Mouse (Mus musculus) thymus, postnatal 14 days (tissue): ENCODE data around the gene Hdac5.

ENCODE experiments used
- DNase-seq: peaks from one replicate; pipeline ENCODE4 v3.0.0; 2021

Hdac5 gene

GRCm38 (mm10) chr11:102230006-102230741 lies at the start of gene Hdac5:
Hdac5 (minus strand) TSS chr11:102230166.
- peak; percentile 98 for DNase-seq

DNA sequence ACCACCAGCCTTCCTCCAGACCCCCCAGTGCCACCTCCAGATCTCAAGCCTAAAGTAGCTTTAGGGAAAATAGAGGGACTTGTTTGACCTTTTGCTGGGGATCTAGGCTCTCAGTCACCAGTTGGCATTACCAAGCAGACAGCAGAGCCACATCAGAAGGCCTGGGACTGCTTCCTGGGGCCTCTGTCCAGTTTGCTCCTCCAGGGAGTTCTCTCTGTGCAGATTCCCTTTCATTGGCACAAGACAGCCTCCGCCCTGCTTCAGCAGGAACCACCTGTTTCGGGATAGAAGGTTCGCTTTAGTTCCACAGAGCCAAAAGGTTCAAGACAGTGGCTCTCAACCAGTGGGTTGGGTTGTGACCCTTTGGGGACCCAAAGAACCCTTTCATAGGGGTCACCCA lies 49.6 kb upstream of the Hdac5 start:
- no peak for DNase-seq

DNA sequence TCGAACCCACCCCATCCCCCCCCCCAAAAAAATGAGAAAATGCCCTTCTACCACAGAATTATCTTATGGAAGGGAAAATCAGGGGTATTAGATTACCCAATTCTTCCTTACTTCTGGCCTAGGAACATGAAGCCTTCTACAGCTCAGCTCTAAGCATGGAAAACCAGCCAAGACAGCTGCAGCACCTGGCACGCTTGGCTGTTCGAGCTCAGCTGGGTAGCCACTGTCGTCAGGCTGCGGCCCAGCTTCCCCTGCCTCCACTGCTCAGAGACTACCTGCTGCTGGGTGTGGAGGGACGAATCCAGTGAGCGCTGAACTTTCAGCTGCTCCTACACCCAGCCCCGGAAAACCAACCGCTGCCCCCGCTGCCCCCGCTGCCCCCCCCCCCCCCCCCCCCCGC lies 47.8 kb upstream of the Hdac5 start:
- DNase-seq, result no peak

- no peak for DNase-seq
Observed at GRCm38 (mm10) chr11:102276411-102276915, 46.5 kb upstream of the Hdac5 start.

GRCm38 (mm10) chr11:102268520-102269244 lies 38.7 kb upstream of the Hdac5 start, which contains the start of gene Asb16:
Asb16 (plus strand) TSS chr11:102268743.
- no peak for DNase-seq

GRCm38 (mm10) chr11:102267480-102267879 lies 37.5 kb upstream of the Hdac5 start:
- DNase-seq, result peak; percentile 71

DNA sequence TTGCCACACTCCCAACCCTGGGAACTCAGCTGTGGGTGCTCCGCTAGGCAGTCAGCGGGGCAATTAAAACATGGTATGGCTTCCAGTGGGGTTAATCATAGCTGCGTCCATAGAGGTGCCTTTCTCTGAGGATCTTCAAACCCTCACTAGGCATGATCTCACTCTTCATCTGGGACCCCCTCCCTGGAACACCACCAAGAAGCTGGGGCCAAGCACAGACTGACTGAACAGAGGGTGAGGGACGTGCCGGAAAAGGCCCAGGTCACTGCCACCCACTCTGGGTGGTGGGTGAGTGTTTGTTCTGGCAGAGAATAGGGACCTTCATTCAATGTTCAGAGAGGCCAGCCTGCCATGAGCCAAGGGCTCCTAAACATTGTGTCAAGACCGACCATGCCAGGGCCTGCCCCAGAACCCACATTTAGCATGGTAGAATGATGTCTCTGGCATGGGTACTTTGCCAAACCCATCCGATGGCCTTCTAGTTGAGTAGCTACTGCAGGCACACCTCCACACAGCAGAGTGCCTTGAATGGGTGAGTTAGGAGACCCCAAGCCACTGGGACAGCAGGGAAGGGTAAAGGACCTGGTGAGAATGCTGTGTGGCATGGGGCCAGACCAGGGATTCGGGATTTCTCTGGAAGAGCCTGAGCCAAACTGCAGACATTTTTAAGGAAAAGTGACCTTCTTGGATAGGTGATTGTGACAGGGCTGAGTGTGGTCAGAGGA lies 36.8 kb upstream of the Hdac5 start:
- no peak for DNase-seq

DNA sequence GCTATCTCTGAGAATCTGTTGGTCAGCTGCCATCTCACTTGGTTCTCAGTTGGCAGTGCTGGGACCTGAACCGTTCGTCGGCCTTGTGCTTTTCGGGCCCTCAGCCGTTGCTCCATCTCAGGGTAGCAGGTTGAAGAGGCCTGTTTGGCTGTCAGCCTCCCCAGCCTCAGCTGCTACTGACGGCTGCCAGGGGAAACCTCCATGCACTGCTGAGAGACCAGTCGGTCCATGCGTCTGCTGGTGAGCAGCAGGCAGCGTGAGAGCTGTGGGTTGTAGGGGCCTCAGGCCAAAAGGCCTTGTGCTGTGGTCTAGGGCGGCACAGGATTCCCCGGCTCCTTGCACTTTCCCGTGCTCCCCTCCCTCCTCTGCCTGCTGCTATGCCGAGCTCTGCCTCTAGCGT lies 35.9 kb upstream of the Hdac5 start:
- DNase-seq, result no peak

GRCm38 (mm10) chr11:102263211-102263610 lies 33.2 kb upstream of the Hdac5 start:
- DNase-seq, result no peak

- DNase-seq, result peak; percentile 7
Observed at GRCm38 (mm10) chr11:102258521-102258920, 28.6 kb upstream of the Hdac5 start.

- DNase-seq, result no peak
Observed at GRCm38 (mm10) chr11:102258095-102258494, 28.1 kb upstream of the Hdac5 start.

DNA sequence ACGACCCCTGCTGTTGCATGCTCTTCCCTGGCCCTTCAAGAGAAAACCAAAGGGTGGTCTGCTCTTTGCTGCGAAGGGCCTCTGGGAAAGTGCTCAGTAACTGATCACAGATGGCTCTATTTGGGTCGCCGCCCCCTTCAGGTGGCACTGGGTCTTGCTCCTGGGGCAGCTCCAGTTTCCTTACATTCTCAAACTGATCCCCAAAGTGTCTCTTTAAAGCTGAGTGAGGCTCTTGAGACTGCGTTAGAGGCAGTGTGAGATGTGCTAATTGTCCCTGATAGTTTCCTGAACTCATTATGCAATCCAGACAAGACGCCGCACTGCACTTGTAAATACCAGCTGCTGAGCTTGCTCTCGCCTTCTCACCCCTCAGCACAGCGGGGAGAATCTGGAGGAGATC lies 27.5 kb upstream of the Hdac5 start:
- peak; percentile 27 for DNase-seq

- no peak for DNase-seq
Observed at GRCm38 (mm10) chr11:102249351-102250090, 19.6 kb upstream of the Hdac5 start.

GRCm38 (mm10) chr11:102248630-102249230 lies 18.8 kb upstream of the Hdac5 start, which contains the start of gene BC030867:
BC030867 (plus strand) TSS chr11:102248882.
- DNase-seq, result peak; percentile 94

DNA sequence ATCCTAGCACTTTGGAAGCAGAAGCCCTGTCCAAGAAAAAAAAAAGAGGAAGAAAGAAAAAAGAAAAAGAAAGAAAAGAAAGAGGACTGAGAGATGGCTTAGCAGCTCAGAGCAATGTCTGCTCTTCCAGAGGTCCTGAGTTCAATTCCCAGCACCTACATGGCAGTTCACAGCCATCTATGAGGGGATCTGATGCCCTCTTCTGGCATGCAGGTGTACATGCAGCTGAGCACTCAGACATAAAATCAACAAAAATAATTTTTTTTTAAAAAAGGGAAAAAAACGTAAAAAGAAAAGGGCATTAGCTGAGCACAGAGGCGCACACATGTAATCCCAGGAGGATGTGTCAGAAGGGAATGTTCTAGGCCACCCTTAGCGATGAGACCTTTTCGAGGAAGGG lies 16.9 kb upstream of the Hdac5 start:
- no peak for DNase-seq

- no peak for DNase-seq
Observed at GRCm38 (mm10) chr11:102246273-102246635, 16.3 kb upstream of the Hdac5 start.

GRCm38 (mm10) chr11:102245581-102246272 lies 15.8 kb upstream of the Hdac5 start:
- no peak for DNase-seq

GRCm38 (mm10) chr11:102244926-102245449 lies 15.0 kb upstream of the Hdac5 start:
- peak; percentile 31 for DNase-seq

DNA sequence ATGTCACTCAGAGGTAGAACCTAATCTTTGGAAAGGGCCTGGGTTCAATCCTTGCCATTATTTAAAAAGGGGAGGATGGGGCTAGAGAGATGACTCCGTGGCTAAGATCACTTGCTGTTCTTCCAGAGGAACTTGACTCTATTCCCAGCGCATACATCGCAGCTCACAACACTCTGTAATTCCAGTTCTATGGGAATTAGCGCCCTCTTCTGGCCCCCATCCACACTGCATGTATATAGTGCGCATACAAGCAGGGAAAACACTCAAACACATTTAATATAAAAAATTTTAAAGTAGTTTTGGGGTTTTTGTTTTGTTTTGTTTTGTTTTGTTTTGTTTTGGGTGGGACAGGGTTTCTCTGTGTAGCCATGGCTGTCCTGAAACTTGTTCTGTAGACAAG lies 11.9 kb upstream of the Hdac5 start:
- no peak for DNase-seq

- no peak for DNase-seq
Observed at GRCm38 (mm10) chr11:102241246-102241645, 11.3 kb upstream of the Hdac5 start.

- no peak for DNase-seq
Observed at GRCm38 (mm10) chr11:102240636-102241035, 10.7 kb upstream of the Hdac5 start.
